Comparison of ENCODE assay signal across 8 mouse cellular contexts in the genomic region with DNA sequence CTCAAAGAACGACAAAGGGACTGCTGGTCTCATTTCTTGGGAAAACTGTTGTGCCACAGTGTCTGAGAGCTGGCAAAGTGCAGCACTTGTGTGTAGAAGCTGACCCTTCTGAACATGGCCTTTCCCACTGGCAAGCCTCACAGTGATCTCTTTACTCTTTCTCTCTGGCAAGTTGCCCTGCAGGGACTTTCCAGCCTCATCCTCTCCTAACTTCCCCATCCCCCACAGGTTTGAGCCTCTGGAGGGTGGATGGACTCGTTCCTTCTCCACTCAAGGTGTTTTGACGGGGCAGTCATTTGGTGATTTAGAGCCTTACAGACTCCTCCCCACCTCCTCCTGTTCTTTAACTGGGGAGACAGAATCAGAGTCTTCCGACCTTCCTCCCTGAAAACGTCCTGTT. TPM values are rescaled to one million over a fixed set of nuclear protein-coding genes. Genes with fewer than 3 reads are reported as not detected.
A peak's percentile ranks its signal among the peaks of the same experiment; 100 is the strongest.
DNase-seq lines count a peak whose midpoint lies in the region; ATAC-seq and TF ChIP-seq lines count a peak whose summit lies in the region.

No protein-coding gene starts in this region.

- peaks cover 26% of the 10 kb centered on the region for H3K27me3 ChIP-seq in lung, embryonic 15.5 days
- peaks cover 35% of the 10 kb centered on the region for H3K27me3 ChIP-seq in embryonic facial prominence, embryonic 13.5 days
- H3K27me3 ChIP-seq in intestine, embryonic 15.5 days (replicated peaks): peaks cover 6% of the 10 kb centered on the region; the same call in 1 of the 2 replicates
- no peaks in the 10 kb centered on the region for H3K27me3 ChIP-seq in neural tube, embryonic 14.5 days (ENCODE audit: control insufficient read depth, insufficient read depth, low read length)
- H3K27me3 ChIP-seq in thymus, adult 2 months (ENCODE audit: control insufficient read depth, insufficient read depth, low read length): no peaks in the 10 kb centered on the region; the same call in 1 of the 2 replicates

- peak overlapping the region; percentile 97 for H3K4me2 ChIP-seq in lung, embryonic 15.5 days
- H3K4me2 ChIP-seq in embryonic facial prominence, embryonic 13.5 days: peak overlapping the region; percentile 97
- peak overlapping the region; percentile 99 for H3K4me2 ChIP-seq in intestine, embryonic 15.5 days (replicated peaks)
- peak overlapping the region; percentile 72 for H3K4me2 ChIP-seq in neural tube, embryonic 14.5 days (ENCODE audit: low read depth, low read length)

- no peak overlapping the region for H3K27ac ChIP-seq in lung, embryonic 15.5 days
- H3K27ac ChIP-seq in embryonic facial prominence, embryonic 13.5 days: no peak overlapping the region
- H3K27ac ChIP-seq in intestine, embryonic 15.5 days: no peak overlapping the region
- H3K27ac ChIP-seq in neural tube, embryonic 14.5 days (ENCODE audit: low read depth, low read length): peak overlapping the region; percentile 90; the same call in 1 of the 2 replicates
- no peak overlapping the region for H3K27ac ChIP-seq in thymus, adult 2 months (ENCODE audit: control insufficient read depth, insufficient read depth, low read length)

- H3K4me3 ChIP-seq in lung, embryonic 15.5 days: peak overlapping the region; percentile 60
- H3K4me3 ChIP-seq in embryonic facial prominence, embryonic 13.5 days: peak overlapping the region; percentile 69
- peak overlapping the region; percentile 70 for H3K4me3 ChIP-seq in intestine, embryonic 15.5 days (replicated peaks)
- peak overlapping the region; percentile 88 for H3K4me3 ChIP-seq in neural tube, embryonic 14.5 days (ENCODE audit: low read depth, low read length)
- no peak overlapping the region for H3K4me3 ChIP-seq in thymus, adult 2 months (ENCODE audit: control insufficient read depth, insufficient read depth, low read length)

- peaks cover 18% of the 10 kb centered on the region for H3K4me1 ChIP-seq in lung, embryonic 15.5 days
- H3K4me1 ChIP-seq in embryonic facial prominence, embryonic 13.5 days: peaks cover 11% of the 10 kb centered on the region
- peaks cover 8% of the 10 kb centered on the region for H3K4me1 ChIP-seq in intestine, embryonic 15.5 days (replicated peaks)
- H3K4me1 ChIP-seq in neural tube, embryonic 14.5 days (ENCODE audit: control insufficient read depth, insufficient read depth, low read length): peaks cover 7% of the 10 kb centered on the region; the same call in 1 of the 2 replicates
- peaks cover 7% of the 10 kb centered on the region; the same call in 1 of the 2 replicates for H3K4me1 ChIP-seq in thymus, adult 2 months (replicated peaks; ENCODE audit: control insufficient read depth, insufficient read depth, low read length)

- 17% methylated on average over 5 of the region's 5 CpGs for WGBS in lung, embryonic 15.5 days
- WGBS in embryonic facial prominence, embryonic 13.5 days: 17% methylated on average over 5 of the region's 5 CpGs
- 16% methylated on average over 5 of the region's 5 CpGs for WGBS in intestine, embryonic 15.5 days
- WGBS in neural tube, embryonic 14.5 days: 16% methylated on average over 5 of the region's 5 CpGs
- 23% methylated on average over 5 of the region's 5 CpGs for WGBS in thymus, adult 2 months

- no peaks in the 10 kb centered on the region for H3K36me3 ChIP-seq in lung, embryonic 15.5 days
- H3K36me3 ChIP-seq in embryonic facial prominence, embryonic 13.5 days: no peaks in the 10 kb centered on the region
- no peaks in the 10 kb centered on the region for H3K36me3 ChIP-seq in intestine, embryonic 15.5 days
- H3K36me3 ChIP-seq in neural tube, embryonic 14.5 days (ENCODE audit: control insufficient read depth, insufficient read depth, low read length): no peaks in the 10 kb centered on the region
- H3K36me3 ChIP-seq in thymus, adult 2 months (ENCODE audit: control insufficient read depth, insufficient read depth, low read length): no peaks in the 10 kb centered on the region

- ATAC-seq in lung, embryonic 15.5 days (ENCODE audit: borderline replicate concordance, extremely low read depth, low FRiP score, low TSS enrichment): peak; percentile 25; the same call in 1 of the 2 replicates
- ATAC-seq in embryonic facial prominence, embryonic 13.5 days (ENCODE audit: insufficient number of reproducible peaks, insufficient read depth, low FRiP score, low TSS enrichment, low read depth): no peak
- peak; percentile 18 for ATAC-seq in intestine, embryonic 15.5 days
- ATAC-seq in neural tube, embryonic 14.5 days (ENCODE audit: low read depth): no peak; the same call in 1 of the 2 replicates

- no peak for DNase-seq in lung, postnatal 25 days (ENCODE audit: low spot score)
- no peak for DNase-seq in frontal cortex, postnatal 14 days (ENCODE audit: low spot score in 2 of 2)
- no peak for DNase-seq in thymus, adult 2 months
- no peak for DNase-seq in urinary bladder, postnatal 25 days (ENCODE audit: low spot score)

- TF ChIP-seq POLR2A in thymus, adult 2 months (IDR thresholded peaks at IDR 0.05; ENCODE audit: control insufficient read depth, extremely low read depth, insufficient read depth, low read length, poor library complexity): no peak

- H3K9ac ChIP-seq in lung, embryonic 15.5 days: no peak overlapping the region
- peak overlapping the region; percentile 74; the same call in 1 of the 2 replicates for H3K9ac ChIP-seq in embryonic facial prominence, embryonic 13.5 days
- no peak overlapping the region for H3K9ac ChIP-seq in intestine, embryonic 15.5 days
- H3K9ac ChIP-seq in neural tube, embryonic 14.5 days (replicated peaks; ENCODE audit: low read depth, low read length): peak overlapping the region; percentile 93; the same call in 1 of the 2 replicates

- TF ChIP-seq CTCF in thymus, adult 2 months (IDR thresholded peaks at IDR 0.05; ENCODE audit: borderline replicate concordance, control insufficient read depth, extremely low read depth, insufficient read depth, low read length, poor library complexity): no peak

- no peaks in the 10 kb centered on the region for H3K9me3 ChIP-seq in lung, embryonic 15.5 days
- H3K9me3 ChIP-seq in embryonic facial prominence, embryonic 13.5 days: no peaks in the 10 kb centered on the region
- no peaks in the 10 kb centered on the region for H3K9me3 ChIP-seq in intestine, embryonic 15.5 days
- no peaks in the 10 kb centered on the region for H3K9me3 ChIP-seq in neural tube, embryonic 14.5 days (ENCODE audit: control insufficient read depth, low read length)

RNA-seq across cellular contexts. Expression of a gene that starts 0.3 kb away (rescaled TPM):
- polyA plus RNA-seq in lung, embryonic 15.5 days (2015; fragmentation: Nextera tagmentation; extraction: Ambion mirVana): 1.3 and 1.9 TPM in 2 replicates
- polyA plus RNA-seq in embryonic facial prominence, embryonic 13.5 days (2015; fragmentation: Nextera tagmentation; extraction: Ambion mirVana): 1.4 and 1.5 TPM in 2 replicates
- 1.6 and 2.4 TPM in 2 replicates for polyA plus RNA-seq in intestine, embryonic 15.5 days (2015; fragmentation: Nextera tagmentation; extraction: Ambion mirVana)
- 84.2 and 103 TPM in 2 replicates for polyA plus RNA-seq in neural tube, embryonic 14.5 days (2014; fragmentation: Nextera tagmentation; extraction: Ambion mirVana)
- 0.55 and 0.93 TPM in 2 replicates for polyA plus RNA-seq in thymus, adult 2 months (2012; rRNA removed)

Comparison
In these comparisons a context has a peak if more than half of its experiments do, and no peak if none do; other contexts are left out.
1. ATAC-seq: peak in lung, embryonic 15.5 days (single experiment) and intestine, embryonic 15.5 days (single experiment); none in embryonic facial prominence, embryonic 13.5 days (single experiment) and neural tube, embryonic 14.5 days (single experiment).
2. H3K9ac ChIP-seq: peak in embryonic facial prominence, embryonic 13.5 days (single experiment) and neural tube, embryonic 14.5 days (single experiment); none in lung, embryonic 15.5 days (single experiment) and intestine, embryonic 15.5 days (single experiment).
3. RNA of a gene that starts 0.3 kb away (polyA plus RNA-seq): 84.2 to 103 TPM in neural tube, embryonic 14.5 days; 1.6 to 2.4 TPM in intestine, embryonic 15.5 days, 1.3 to 1.9 TPM in lung, embryonic 15.5 days, 1.4 to 1.5 TPM in embryonic facial prominence, embryonic 13.5 days and 0.55 to 0.93 TPM in thymus, adult 2 months; every median in the first group is over 10 times any median in the second.
4. Peak in every context shown above with its lines, with median percentiles within 50 percentile points of each other: H3K4me2 ChIP-seq.